Mouse (Mus musculus) forelimb bud, embryonic 11.5 days (tissue): ENCODE data around the gene Slc39a11.
"Not testable (repeated sequence)": the region's sequence is repeated elsewhere in the genome, so short reads cannot be mapped to it uniquely, and the experiment has no call there.

Experiments used
- DNase-seq: peaks from one replicate; pipeline ENCODE4 v3.0.0-alpha.2; 2012; ENCODE audit warnings: low read depth, low spot score

Slc39a11 gene

GRCm38 (mm10) chr11:113667704-113668103, 17.8 kb upstream of the Slc39a11 start:
- DNase-seq = no peak

GRCm38 (mm10) chr11:113667122-113667521, 17.2 kb upstream of the Slc39a11 start:
- no peak for DNase-seq

GRCm38 (mm10) chr11:113666648-113667047, 16.8 kb upstream of the Slc39a11 start:
- no peak for DNase-seq

- DNase-seq = no peak
These were observed 16.3 kb upstream of the Slc39a11 start for GRCm38 (mm10) chr11:113666205-113666604.

GRCm38 (mm10) chr11:113664279-113664678, 14.4 kb upstream of the Slc39a11 start:
- no peak for DNase-seq

GRCm38 (mm10) chr11:113661835-113662351, 12.0 kb upstream of the Slc39a11 start:
- no peak for DNase-seq

GRCm38 (mm10) chr11:113660940-113661339, 11.1 kb upstream of the Slc39a11 start:
- DNase-seq = no peak

GRCm38 (mm10) chr11:113660213-113660612, 10.3 kb upstream of the Slc39a11 start:
- DNase-seq = not testable (repeated sequence)

GRCm38 (mm10) chr11:113658763-113659162, 8.9 kb upstream of the Slc39a11 start:
- DNase-seq = no peak

GRCm38 (mm10) chr11:113658319-113658718, 8.4 kb upstream of the Slc39a11 start:
- DNase-seq = no peak

- DNase-seq = no peak
These were observed 7.3 kb upstream of the Slc39a11 start for GRCm38 (mm10) chr11:113657221-113657620.

GRCm38 (mm10) chr11:113656511-113656932, 6.6 kb upstream of the Slc39a11 start:
- no peak for DNase-seq

- peak; percentile 72 for DNase-seq
These were observed 4.8 kb upstream of the Slc39a11 start for GRCm38 (mm10) chr11:113654561-113655270.

- DNase-seq = no peak
These were observed 4.2 kb upstream of the Slc39a11 start for GRCm38 (mm10) chr11:113654105-113654504.

GRCm38 (mm10) chr11:113652516-113652915, 2.6 kb upstream of the Slc39a11 start:
- no peak for DNase-seq

GRCm38 (mm10) chr11:113651907-113652273, 2.0 kb upstream of the Slc39a11 start:
- DNase-seq = peak; percentile 43

- no peak for DNase-seq
These were observed 1.5 kb upstream of the Slc39a11 start for GRCm38 (mm10) chr11:113651206-113651906.

- no peak for DNase-seq
These were observed 1.1 kb downstream of the Slc39a11 start, which contains the start of gene Cog1 for GRCm38 (mm10) chr11:113648690-113649352. Cog1 (plus strand) TSS chr11:113649169.

GRCm38 (mm10) chr11:113648152-113648551, 1.7 kb downstream of the Slc39a11 start:
- peak; percentile 85 for DNase-seq

GRCm38 (mm10) chr11:113645181-113645580, 4.7 kb downstream of the Slc39a11 start:
- DNase-seq = no peak

GRCm38 (mm10) chr11:113638680-113639079, 11.2 kb downstream of the Slc39a11 start:
- DNase-seq = no peak

- no peak for DNase-seq
These were observed 15.2 kb downstream of the Slc39a11 start for GRCm38 (mm10) chr11:113634699-113635121.
